Mouse (Mus musculus) MEL (cell line): Measurements from ENCODE around the gene Snrpn. TPM values are rescaled to one million over a fixed set of nuclear protein-coding genes. Genes with fewer than 3 reads are reported as not detected.

Experiments used
- DNase-seq: peaks from one replicate; pipeline ENCODE4 v3.0.0; 2011; ENCODE audit warnings: low read depth, low spot score
- H3K27ac ChIP-seq: 2 replicates; pipeline ENCODE4 v1.5.1; 2012; ENCODE audit warnings: low read depth, mild to moderate bottlenecking, control low read depth, low read length, moderate library complexity; ENCODE audit not compliant: control insufficient read depth
- H3K27me3 ChIP-seq, 2 experiments: fragments of 150-350 bp in 1 of 2; sonication (generic) in 1 of 2; 2 replicates each; pipeline ENCODE4 v1.6.1; 2012; ENCODE audit warnings: low read length in 2 of 2, mild to moderate bottlenecking in 2 of 2, improper control_type of control experiment in 1 of 2, moderate library complexity in 1 of 2; ENCODE audit not compliant: insufficient read depth in 2 of 2, control insufficient read depth in 1 of 2
- H3K36me3 ChIP-seq, 2 experiments: 2 replicates each; pipeline ENCODE4 v1.6.1; 2012 to 2014; ENCODE audit warnings: low read length in 2 of 2, improper control_type of control experiment in 1 of 2, inconsistent platforms in 1 of 2, mild to moderate bottlenecking in 1 of 2; ENCODE audit not compliant: insufficient read depth in 2 of 2, control insufficient read depth in 1 of 2
- H3K4me1 ChIP-seq, 2 experiments: fragments of 150-350 bp in 1 of 2; sonication (generic) in 1 of 2; 2 replicates each; pipeline ENCODE4 v1.6.1; 2012; ENCODE audit warnings: low read length in 2 of 2, improper control_type of control experiment in 1 of 2, mild to moderate bottlenecking in 1 of 2; ENCODE audit not compliant: insufficient read depth in 2 of 2, control insufficient read depth in 1 of 2
- H3K4me3 ChIP-seq, 2 experiments: fragments of 150-350 bp in 1 of 2; sonication (generic) in 1 of 2; 2 replicates each; pipeline ENCODE4 v1.5.1; 2012; ENCODE audit warnings: low read depth in 2 of 2, low read length in 2 of 2, mild to moderate bottlenecking in 2 of 2, moderate library complexity in 2 of 2, control low read depth in 1 of 2, improper control_type of control experiment in 1 of 2; ENCODE audit not compliant: control insufficient read depth in 1 of 2, insufficient read depth in 1 of 2
- H3K79me2 ChIP-seq: 2 replicates; pipeline ENCODE4 v1.6.1; 2012; ENCODE audit warnings: mild to moderate bottlenecking, low read length, moderate library complexity; ENCODE audit not compliant: control insufficient read depth, poor library complexity, insufficient read depth
- H3K9ac ChIP-seq: 2 replicates; pipeline ENCODE4 v1.6.1; 2012; ENCODE audit warnings: low read depth, mild to moderate bottlenecking, control low read depth, low read length, moderate library complexity; ENCODE audit not compliant: control insufficient read depth, poor library complexity, severe bottlenecking
- H3K9me3 ChIP-seq: fragments of 150-350 bp; sonication (generic); replicated peaks from 2 replicates; pipeline ENCODE4 v1.6.1; 2012; ENCODE audit warnings: mild to moderate bottlenecking, low read length, improper control_type of control experiment, moderate library complexity; ENCODE audit not compliant: insufficient read depth
- CHD2 ChIP-seq: IDR thresholded peaks from 2 replicates; pipeline ENCODE4 v1.6.1; 2011; ENCODE audit warnings: low read length, improper control_type of control experiment
- EP300 ChIP-seq, 2 experiments: IDR thresholded peaks; 2 replicates each; pipeline ENCODE4 v1.6.1; 2011; ENCODE audit warnings: improper control_type of control experiment in 2 of 2, low read length in 2 of 2, low read depth in 1 of 2, mild to moderate bottlenecking in 1 of 2
- MYB ChIP-seq: IDR thresholded peaks from 2 replicates; pipeline ENCODE4 v1.6.1; 2011; ENCODE audit warnings: mild to moderate bottlenecking, low read depth, low read length, improper control_type of control experiment
- MYC ChIP-seq: IDR thresholded peaks from 2 replicates; pipeline ENCODE4 v1.6.1; 2011; ENCODE audit warnings: low read depth, mild to moderate bottlenecking, low read length, improper control_type of control experiment, moderate library complexity
- NRF1 ChIP-seq: IDR thresholded peaks from 2 replicates; pipeline ENCODE4 v1.6.1; 2014; ENCODE audit warnings: low read depth, mild to moderate bottlenecking, inconsistent platforms, low read length, improper control_type of control experiment, moderate library complexity; ENCODE audit not compliant: poor library complexity, insufficient read depth, severe bottlenecking
- POLR2A ChIP-seq, 2 experiments: IDR thresholded peaks; 2 replicates each; pipeline ENCODE4 v1.6.1; 2011 to 2012; ENCODE audit warnings: low read length in 2 of 2, mild to moderate bottlenecking in 2 of 2, control low read depth in 1 of 2, improper control_type of control experiment in 1 of 2, low read depth in 1 of 2, moderate library complexity in 1 of 2; ENCODE audit not compliant: control insufficient read depth in 1 of 2, insufficient read depth in 1 of 2, poor library complexity in 1 of 2
- RAD21 ChIP-seq: IDR thresholded peaks from 2 replicates; pipeline ENCODE4 v1.6.1; 2011; ENCODE audit warnings: mild to moderate bottlenecking, low read depth, low read length, improper control_type of control experiment
- RCOR1 ChIP-seq: IDR thresholded peaks from 2 replicates; pipeline ENCODE4 v1.6.1; 2012; ENCODE audit warnings: low read depth, mild to moderate bottlenecking, inconsistent platforms, low read length, improper control_type of control experiment
- SIN3A ChIP-seq: IDR thresholded peaks from 2 replicates; pipeline ENCODE4 v1.6.1; 2012; ENCODE audit warnings: low read length, improper control_type of control experiment, inconsistent platforms
- TBP ChIP-seq: IDR thresholded peaks from 2 replicates; pipeline ENCODE4 v1.8.0; 2011; ENCODE audit warnings: low read depth, low read length, improper control_type of control experiment
- ZC3H11A ChIP-seq: IDR thresholded peaks from 2 replicates; pipeline ENCODE4 v1.6.1; 2012; ENCODE audit warnings: low read depth, mild to moderate bottlenecking, inconsistent platforms, low read length, improper control_type of control experiment
- ZKSCAN1 ChIP-seq: IDR thresholded peaks from 2 replicates; pipeline ENCODE4 v1.6.1; 2012; ENCODE audit warnings: low read depth, mild to moderate bottlenecking, inconsistent platforms, low read length, improper control_type of control experiment, moderate library complexity
- ZNF384 ChIP-seq: IDR thresholded peaks from 2 replicates; pipeline ENCODE4 v1.6.1; 2012; ENCODE audit warnings: low read depth, mild to moderate bottlenecking, inconsistent platforms, low read length, improper control_type of control experiment
- polyA plus RNA-seq, 2 experiments: library from polyadenylated mRNA; stranded (reverse) in 1 of 2; unstranded in 1 of 2; fragments of >175 nt in 1 of 2; fragments of >200 nt in 1 of 2; gene quantifications; 2 replicates each; pipeline versions ENCODE4 v1.2.1 to v1.2.4; 2012; ENCODE audit warnings: low replicate concordance in 2 of 2, low read depth in 1 of 2; ENCODE audit not compliant: insufficient read length in 2 of 2, insufficient read depth in 1 of 2, missing spikeins in 1 of 2
- total RNA-seq: library from RNA; depleted of rRNA; stranded (reverse); fragments of 300-350 nt; gene quantifications from 2 replicates; pipeline ENCODE4 v1.2.3, GENCODE M21; 2012; rRNA removed

Snrpn gene
- total RNA-seq (not detected in 2 replicates), polyA plus RNA-seq (not detected)

- DNase-seq = no peak
Measured at GRCm38 (mm10) chr7:60139742-60140480, at the start of gene Snrpn. TSS of gene Snrpn (minus strand) at chr7:60140219.

GRCm38 (mm10) chr7:60170250-60171185, 30.5 kb upstream of the Snrpn start:
- Histone ChIP-seq H3K9ac (no peak overlapping the region), H3K9me3 (no peaks in the 10 kb centered on the region), H3K36me3 (no peaks in the 10 kb centered on the region), H3K4me3 (no peak overlapping the region), H3K4me1 (no peaks in the 10 kb centered on the region), H3K27ac (no peak overlapping the region), H3K27me3 (no peaks in the 10 kb centered on the region), H3K79me2 (no peaks in the 10 kb centered on the region)
- TF ChIP-seq ZKSCAN1 = no peak
- DNase-seq = no peak

More at GRCm38 (mm10) chr7:60139742-60140480, at the start of gene Snrpn:
- no peak for TF ChIP-seq EP300 (IDR thresholded peaks at IDR 0.05; ENCODE audit: low read depth in 1 of 2, low read length in 2 of 2)
- no peak for TF ChIP-seq ZNF384
- no peak for TF ChIP-seq SIN3A
- no peak for TF ChIP-seq POLR2A (IDR thresholded peaks at IDR 0.05; ENCODE audit: control insufficient read depth in 1 of 2, insufficient read depth in 1 of 2, low read depth in 1 of 2, low read length in 2 of 2, poor library complexity in 1 of 2)
- no peak for TF ChIP-seq MYC
- TF ChIP-seq NRF1 = no peak
- no peak for TF ChIP-seq CHD2
- no peak for TF ChIP-seq MYB
- TF ChIP-seq RAD21 = no peak
- TF ChIP-seq ZC3H11A = no peak
- TF ChIP-seq RCOR1 = no peak
- no peak for TF ChIP-seq TBP
- H3K36me3 ChIP-seq = no peaks in the 10 kb centered on the region
- H3K4me1 ChIP-seq = no peaks in the 10 kb centered on the region
- no peak within 1 kb of the TSS for H3K9ac ChIP-seq
- no peaks in the 10 kb centered on the region for H3K9me3 ChIP-seq
- H3K4me3 ChIP-seq = no peak within 1 kb of the TSS
- H3K79me2 ChIP-seq = no peaks in the 10 kb centered on the region
- no peaks in the 10 kb centered on the region for H3K27me3 ChIP-seq
- H3K27ac ChIP-seq = no peak within 1 kb of the TSS
